Mouse (Mus musculus) small intestine, adult 2 months (tissue): Measurements from ENCODE around the gene Smim1. TPM values are rescaled to one million over a fixed set of nuclear protein-coding genes. Genes with fewer than 3 reads are reported as not detected.

Experiments
- H3K27ac ChIP-seq: fragments of 200-500 bp; 2 replicates; pipeline ENCODE4 v1.5.1; 2012; ENCODE audit warnings: low read depth, low read length, control low read depth, inconsistent platforms; ENCODE audit not compliant: insufficient read depth
- H3K27me3 ChIP-seq: fragments of 200-500 bp; 2 replicates; pipeline ENCODE4 v1.6.1; 2012; ENCODE audit warnings: mild to moderate bottlenecking, moderate library complexity, low read length, inconsistent platforms; ENCODE audit not compliant: control insufficient read depth, insufficient read depth
- H3K36me3 ChIP-seq: fragments of 200-500 bp; 2 replicates; pipeline ENCODE4 v1.6.1; 2012; ENCODE audit warnings: mild to moderate bottlenecking, low read length, control low read depth, inconsistent platforms; ENCODE audit not compliant: control insufficient read depth, insufficient read depth
- H3K4me1 ChIP-seq: fragments of 200-500 bp; 2 replicates; pipeline ENCODE4 v1.6.1; 2012; ENCODE audit warnings: low read length, inconsistent platforms, mixed read lengths; ENCODE audit not compliant: control insufficient read depth, insufficient read depth, insufficient read length
- H3K4me3 ChIP-seq: fragments of 200-500 bp; 2 replicates; pipeline ENCODE4 v1.5.1; 2012; ENCODE audit warnings: low read depth, mild to moderate bottlenecking, control low read depth, inconsistent platforms, low read length, moderate library complexity
- CTCF ChIP-seq: fragments of 200-500 bp; IDR thresholded peaks from 2 replicates; pipeline ENCODE4 v1.5.1; 2012; ENCODE audit warnings: low read depth, mild to moderate bottlenecking, control low read depth, inconsistent platforms, low read length, moderate library complexity, mixed read lengths; ENCODE audit not compliant: insufficient replicate concordance, insufficient read length; ENCODE audit errors: extremely low read depth
- POLR2A ChIP-seq: fragments of 200-500 bp; IDR thresholded peaks from 2 replicates; pipeline ENCODE4 v1.6.1; 2012; ENCODE audit warnings: low read depth, mild to moderate bottlenecking, control low read depth, inconsistent platforms, low read length, moderate library complexity
- WGBS: fragments of 180-500 bp; shearing (Covaris S2); methylation state at CpG from one replicate; pipeline ENCODE4 v1.1.7; 2018; 5-methylcytosine and 5-hydroxymethylcytosine counted together
- polyA plus RNA-seq: library from polyadenylated mRNA; depleted of rRNA; stranded (reverse); fragments of >200 nt; gene quantifications from 2 replicates; pipeline ENCODE4 v1.2.3, GENCODE M21; 2012; rRNA removed

Smim1 gene
- polyA plus RNA-seq, result 6.5 and 11.0 TPM in 2 replicates

GRCm38 (mm10) chr4:154025641-154026440 is at the start of gene Smim1:
Gene Smim1 (minus strand): TSS chr4:154026230.
- no peak within 1 kb of the TSS for H3K27ac ChIP-seq
- WGBS, result 3% methylated on average over 33 of the region's 33 CpGs
- TF ChIP-seq POLR2A (no peak), CTCF (peak; percentile 27; the same call in 1 of the 2 replicates)

GRCm38 (mm10) chr4:154071941-154072340 is 45.9 kb upstream of the Smim1 start:
- WGBS, result 22% methylated on average over 15 of the region's 16 CpGs
- H3K4me1 ChIP-seq, result no peaks in the 10 kb centered on the region
- no peaks in the 10 kb centered on the region for H3K36me3 ChIP-seq
- TF ChIP-seq CTCF (no peak), POLR2A (no peak)
- H3K27ac ChIP-seq, result no peak overlapping the region
- H3K27me3 ChIP-seq, result no peaks in the 10 kb centered on the region
- no peak overlapping the region for H3K4me3 ChIP-seq

More at GRCm38 (mm10) chr4:154025641-154026440, at the start of gene Smim1:
- Histone ChIP-seq H3K4me3 (peak within 1 kb of the TSS; percentile 61), H3K36me3 (peaks cover 8% of the 10 kb centered on the region; the same call in 1 of the 2 replicates), H3K27me3 (no peaks in the 10 kb centered on the region), H3K4me1 (peaks cover 9% of the 10 kb centered on the region)

GRCm38 (mm10) chr4:154071521-154071920 is 45.5 kb upstream of the Smim1 start:
- WGBS, result 4% methylated on average over 15 of the region's 20 CpGs
- no peak for TF ChIP-seq CTCF
- TF ChIP-seq POLR2A, result no peak
- no peak overlapping the region for H3K4me3 ChIP-seq
- H3K36me3 ChIP-seq, result no peaks in the 10 kb centered on the region
- H3K27ac ChIP-seq, result no peak overlapping the region
- no peaks in the 10 kb centered on the region for H3K4me1 ChIP-seq
- H3K27me3 ChIP-seq, result no peaks in the 10 kb centered on the region

- Histone ChIP-seq H3K27ac (no peak overlapping the region), H3K4me3 (no peak overlapping the region), H3K27me3 (no peaks in the 10 kb centered on the region), H3K4me1 (no peaks in the 10 kb centered on the region), H3K36me3 (no peaks in the 10 kb centered on the region)
- TF ChIP-seq CTCF, result no peak
- no peak for TF ChIP-seq POLR2A
- WGBS, result 3% methylated on average over 5 of the region's 5 CpGs
Observed at GRCm38 (mm10) chr4:154070896-154071295, 44.9 kb upstream of the Smim1 start.

GRCm38 (mm10) chr4:154064827-154065773 is 39.1 kb upstream of the Smim1 start:
- WGBS, result 58% methylated on average over 14 of the region's 14 CpGs
- no peaks in the 10 kb centered on the region for H3K27me3 ChIP-seq
- no peaks in the 10 kb centered on the region for H3K36me3 ChIP-seq
- H3K4me3 ChIP-seq, result no peak overlapping the region
- no peak overlapping the region for H3K27ac ChIP-seq
- TF ChIP-seq POLR2A (no peak), CTCF (peak; percentile 43; the same call in 1 of the 2 replicates)
- no peaks in the 10 kb centered on the region; the same call in 1 of the 2 replicates for H3K4me1 ChIP-seq

GRCm38 (mm10) chr4:154057696-154058095 is 31.7 kb upstream of the Smim1 start:
- H3K36me3 ChIP-seq, result no peaks in the 10 kb centered on the region
- H3K27me3 ChIP-seq, result no peaks in the 10 kb centered on the region
- TF ChIP-seq CTCF (no peak), POLR2A (no peak)
- H3K4me3 ChIP-seq, result no peak overlapping the region
- H3K27ac ChIP-seq, result no peak overlapping the region
- 55% methylated on average over 4 of the region's 4 CpGs for WGBS
- H3K4me1 ChIP-seq, result no peaks in the 10 kb centered on the region; the same call in 1 of the 2 replicates

GRCm38 (mm10) chr4:154056661-154057060 is 30.6 kb upstream of the Smim1 start:
- Histone ChIP-seq H3K27ac (no peak overlapping the region), H3K27me3 (no peaks in the 10 kb centered on the region), H3K36me3 (no peaks in the 10 kb centered on the region), H3K4me1 (no peaks in the 10 kb centered on the region; the same call in 1 of the 2 replicates), H3K4me3 (no peak overlapping the region)
- no peak for TF ChIP-seq POLR2A
- TF ChIP-seq CTCF, result no peak
- 42% methylated on average over 2 of the region's 2 CpGs for WGBS
